Comparison of ENCODE assay signal across 14 mouse cellular contexts in the genomic region with DNA sequence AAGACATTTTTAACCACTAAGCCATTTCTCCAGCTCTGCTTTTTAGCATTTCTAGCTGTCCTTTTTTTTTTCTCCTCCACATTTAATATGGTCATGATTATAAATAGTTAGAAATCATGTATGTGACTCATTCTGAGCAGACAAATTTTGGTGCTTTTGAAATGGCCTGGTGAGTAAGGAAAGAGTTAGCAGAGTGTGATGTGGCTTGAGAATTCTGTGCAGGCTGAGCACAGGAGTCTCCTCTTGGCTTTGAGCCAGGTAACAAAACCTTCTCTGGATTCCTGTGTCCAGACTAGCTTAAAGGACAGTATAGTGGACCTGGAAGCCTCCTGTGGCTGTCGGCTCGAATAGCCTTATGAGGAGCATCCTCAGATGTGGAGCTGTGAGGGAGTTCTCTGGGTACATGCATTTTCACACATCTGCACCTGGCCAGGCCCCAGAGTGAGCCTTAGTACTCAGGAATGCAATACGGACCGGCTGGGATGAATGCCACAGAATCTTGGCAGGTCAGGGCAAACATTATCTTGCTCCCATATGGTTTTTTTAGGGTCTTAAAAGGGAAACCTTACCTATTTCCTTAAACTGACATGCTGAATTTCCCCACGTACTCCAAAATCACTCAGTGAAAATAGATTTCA.
DNase-seq lines count a peak whose midpoint lies in the region; ATAC-seq lines count a peak whose summit lies in the region.
"Had no signal": no experiment of that assay in that cellular context is flagged by ENCODE, and none has a peak within 500 bp of the region (broad histone marks: within the 10 kb centered on the region; RNA-seq: fewer than 3 reads in every experiment).

No protein-coding gene starts in this region.

- H3K27ac ChIP-seq in heart, embryonic 16.5 days (ENCODE audit: low read length): 0 out of 2 replicates have a peak overlapping the region, but pooled peaks have one; percentile 1
- H3K27ac ChIP-seq in forebrain, embryonic 13.5 days: no peak overlapping the region
- H3K27ac ChIP-seq: liver, embryonic 14.5 days had no signal

- no peak overlapping the region for H3K4me3 ChIP-seq in heart, embryonic 16.5 days (ENCODE audit: low read length)
- no peak overlapping the region for H3K4me3 ChIP-seq in forebrain, embryonic 13.5 days
- H3K4me3 ChIP-seq: megakaryocyte, embryonic 14.5 days had no signal

- ATAC-seq in heart, embryonic 16.5 days (replicated peaks; ENCODE audit: extremely low read depth, insufficient read depth, low FRiP score): no peak
- ATAC-seq in forebrain, embryonic 13.5 days: no peak
- ATAC-seq: inflammation-experienced regulatory T-cells, adult 6 months had no signal

- intact Hi-C loops in heart, postnatal 25 days (cut with DNase I): no loop called here

- no peaks in the 10 kb centered on the region for H3K27me3 ChIP-seq in heart, embryonic 16.5 days (ENCODE audit: control insufficient read depth, insufficient read depth, low read length)
- no peaks in the 10 kb centered on the region for H3K27me3 ChIP-seq in forebrain, embryonic 13.5 days

- no peak overlapping the region for H3K4me2 ChIP-seq in heart, embryonic 16.5 days (ENCODE audit: low read depth, low read length)
- no peak overlapping the region for H3K4me2 ChIP-seq in forebrain, embryonic 13.5 days

- WGBS in heart, embryonic 16.5 days: 30% methylated on average over 5 of the region's 5 CpGs
- 78% methylated on average over 5 of the region's 5 CpGs for WGBS in forebrain, embryonic 13.5 days

- H3K36me3 ChIP-seq in heart, embryonic 16.5 days (ENCODE audit: control insufficient read depth, insufficient read depth): no peaks in the 10 kb centered on the region
- no peaks in the 10 kb centered on the region for H3K36me3 ChIP-seq in forebrain, embryonic 13.5 days (ENCODE audit: poor library complexity, severe bottlenecking)
- H3K36me3 ChIP-seq: G1E had no signal

- peaks cover 20% of the 10 kb centered on the region for H3K4me1 ChIP-seq in heart, embryonic 16.5 days (ENCODE audit: control insufficient read depth, insufficient read depth, low read length)
- H3K4me1 ChIP-seq in forebrain, embryonic 13.5 days: no peaks in the 10 kb centered on the region

- no peak overlapping the region for H3K9ac ChIP-seq in heart, embryonic 16.5 days (ENCODE audit: low read length)
- H3K9ac ChIP-seq in forebrain, embryonic 13.5 days: no peak overlapping the region
- H3K9ac ChIP-seq: liver, embryonic 14.5 days had no signal

- no peak for DNase-seq in heart, postnatal 25 days (ENCODE audit: low spot score)
- peak; percentile 23 for DNase-seq in right cerebral cortex, postnatal 25 days
- no peak for DNase-seq in right cerebral cortex, postnatal 14 days
- peak; percentile 46 to 55 for DNase-seq in cerebellum, postnatal 10 days
- DNase-seq in embryo, embryonic 10 days (ENCODE audit: low spot score): no peak
- DNase-seq: adrenal gland, postnatal 36 days; gastrocnemius, postnatal 25 days; thymus, adult 2 months had no signal

- H3K9me3 ChIP-seq in heart, embryonic 16.5 days (replicated peaks; ENCODE audit: control insufficient read depth, low read length): no peaks in the 10 kb centered on the region
- no peaks in the 10 kb centered on the region for H3K9me3 ChIP-seq in forebrain, embryonic 13.5 days (replicated peaks)
- H3K9me3 ChIP-seq: G1E; megakaryocyte, embryonic 14.5 days had no signal

Comparison
In these comparisons a context has a peak if more than half of its experiments do, and no peak if none do; other contexts are left out.
1. DNase-seq: peak in right cerebral cortex, postnatal 25 days (single experiment) and cerebellum, postnatal 10 days (2 of 2); none in heart, postnatal 25 days (single experiment), right cerebral cortex, postnatal 14 days (single experiment) and embryo, embryonic 10 days (single experiment).